Mouse (Mus musculus): ENCODE measurements around the gene Casc1. TPM values are rescaled to one million over a fixed set of nuclear protein-coding genes. Genes with fewer than 3 reads are reported as not detected.
"Not testable (repeated sequence)": the region's sequence is repeated elsewhere in the genome, so short reads cannot be mapped to it uniquely, and the experiment has no call there.

Casc1 gene
- total RNA-seq, 2 experiments from 2014 or later: 0.27 to 0.79 TPM

- DNase-seq: no peak
Measured at GRCm38 (mm10) chr6:145136831-145137230, 74.0 kb downstream of the Casc1 start.

- no peak for DNase-seq
Measured at GRCm38 (mm10) chr6:145135804-145136203, 75.0 kb downstream of the Casc1 start.

- no peak for DNase-seq
Measured at GRCm38 (mm10) chr6:145135295-145135694, 75.5 kb downstream of the Casc1 start.

- not testable (repeated sequence) for DNase-seq
Measured at GRCm38 (mm10) chr6:145132969-145133368, 77.8 kb downstream of the Casc1 start.

- no peak for DNase-seq
Measured at GRCm38 (mm10) chr6:145131991-145132390, 78.8 kb downstream of the Casc1 start.

GRCm38 (mm10) chr6:145129563-145129962 lies 81.2 kb downstream of the Casc1 start:
- no peak for DNase-seq

- DNase-seq: no peak
Measured at GRCm38 (mm10) chr6:145127652-145128051, 83.2 kb downstream of the Casc1 start.

GRCm38 (mm10) chr6:145125591-145126113 lies 85.2 kb downstream of the Casc1 start:
- DNase-seq: peak; percentile 37

Other genes with a start within 250 kb of the Casc1 start
- 1 to 10 TPM; 7.5 to 7.6 TPM for gene Bcat1, start 134.8 kb downstream of the Casc1 start, total RNA-seq (2021)
- gene Lrmp, start 95.4 kb downstream of the Casc1 start, total RNA-seq (2021): 1 to 10 TPM; 5.8 to 7.4 TPM
- 100 to 1,000 TPM; 143 to 163 TPM for gene Etfrf1, start 129 bp upstream of the Casc1 start, total RNA-seq (2021)
- gene Kras, start 39.2 kb upstream of the Casc1 start, total RNA-seq (2021): 10 to 100 TPM; 44.5 to 47.7 TPM